Mouse (Mus musculus) midbrain, embryonic 15.5 days (tissue): Measurements from ENCODE around the gene Atp5l. TPM values are rescaled to one million over a fixed set of nuclear protein-coding genes. Genes with fewer than 3 reads are reported as not detected.
A peak's percentile ranks its signal among the peaks of the same experiment; 100 is the strongest.
"Not testable (repeated sequence)": the region's sequence is repeated elsewhere in the genome, so short reads cannot be mapped to it uniquely, and the experiment has no call there.

Experiments
- ATAC-seq: fragments of 200-750 bp; cut with Nextera tagmentation; replicated peaks from 2 replicates; pipeline ENCODE4 v1.8.0; 2017; ENCODE audit warnings: moderate TSS enrichment
- H3K27ac ChIP-seq: fragments of 300-500 bp; sonication (generic); 2 replicates; pipeline ENCODE4 v1.5.1; 2015; ENCODE audit warnings: mild to moderate bottlenecking, inconsistent platforms
- H3K27me3 ChIP-seq: fragments of 300-500 bp; sonication (generic); replicated peaks from 2 replicates; pipeline ENCODE4 v1.6.1; 2015; ENCODE audit warnings: inconsistent platforms
- H3K36me3 ChIP-seq: fragments of 300-500 bp; sonication (generic); replicated peaks from 2 replicates; pipeline ENCODE4 v1.6.1; 2015; ENCODE audit warnings: inconsistent platforms
- H3K4me1 ChIP-seq: fragments of 300-500 bp; sonication (generic); 2 replicates; pipeline ENCODE4 v1.6.1; 2015; ENCODE audit warnings: inconsistent platforms
- H3K4me2 ChIP-seq: fragments of 300-500 bp; sonication (generic); 2 replicates; pipeline ENCODE4 v1.6.1; 2015; ENCODE audit warnings: inconsistent platforms, mild to moderate bottlenecking, moderate library complexity
- H3K4me3 ChIP-seq: fragments of 300-500 bp; sonication (generic); 2 replicates; pipeline ENCODE4 v1.5.1; 2015; ENCODE audit warnings: mild to moderate bottlenecking, inconsistent platforms
- H3K9ac ChIP-seq: fragments of 300-500 bp; sonication (generic); 2 replicates; pipeline ENCODE4 v1.6.1; 2015; ENCODE audit warnings: mild to moderate bottlenecking, inconsistent platforms
- H3K9me3 ChIP-seq: fragments of 300-500 bp; sonication (generic); 2 replicates; pipeline ENCODE4 v1.6.1; 2016; ENCODE audit warnings: inconsistent platforms
- WGBS: fragments of 180-500 bp; shearing (Covaris S2); methylation state at CpG from one replicate; pipeline ENCODE4 v1.1.7; 2015; ENCODE audit warnings: mixed read lengths; 5-methylcytosine and 5-hydroxymethylcytosine counted together
- polyA plus RNA-seq: library from polyadenylated mRNA; unstranded; fragments of >200 nt; fragmentation: Nextera tagmentation; extraction: Ambion mirVana; gene quantifications from 2 replicates; pipeline ENCODE4 v1.2.1, GENCODE M21; 2015

Atp5l gene
- 670 and 687 TPM in 2 replicates for polyA plus RNA-seq

- H3K4me1 ChIP-seq = peaks cover 25% of the 10 kb centered on the region
- under 1% methylated on average over 48 of the region's 48 CpGs for WGBS
- peak within 1 kb of the TSS; percentile 81 for H3K4me2 ChIP-seq
- no peaks in the 10 kb centered on the region for H3K9me3 ChIP-seq
- H3K9ac ChIP-seq = peak within 1 kb of the TSS; percentile 83
- peak within 1 kb of the TSS; percentile 91 for H3K4me3 ChIP-seq
- peak; percentile 90 for ATAC-seq
- no peaks in the 10 kb centered on the region for H3K27me3 ChIP-seq
- no peaks in the 10 kb centered on the region for H3K36me3 ChIP-seq
- peak within 1 kb of the TSS; percentile 97 for H3K27ac ChIP-seq
Observed at GRCm38 (mm10) chr9:44920374-44921122, at the start of gene Atp5l. Gene Atp5l, minus strand, starts transcription at chr9:44920742.

GRCm38 (mm10) chr9:44969450-44969849 is 48.9 kb upstream of the Atp5l start:
- no peak overlapping the region for H3K4me3 ChIP-seq
- ATAC-seq = no peak
- no peaks in the 10 kb centered on the region for H3K36me3 ChIP-seq
- H3K9me3 ChIP-seq = no peaks in the 10 kb centered on the region
- no peak overlapping the region for H3K27ac ChIP-seq
- H3K4me1 ChIP-seq = peaks cover 11% of the 10 kb centered on the region
- 74% methylated on average over 1 of the region's 1 CpGs for WGBS
- no peak overlapping the region for H3K9ac ChIP-seq
- peaks cover 12% of the 10 kb centered on the region for H3K27me3 ChIP-seq
- H3K4me2 ChIP-seq = no peak overlapping the region

- not testable (repeated sequence) for H3K9ac ChIP-seq, H3K27ac ChIP-seq, H3K9me3 ChIP-seq, H3K4me3 ChIP-seq, H3K36me3 ChIP-seq, H3K4me2 ChIP-seq, H3K27me3 ChIP-seq, ATAC-seq
- peaks cover 15% of the 10 kb centered on the region for H3K4me1 ChIP-seq
- WGBS = 88% methylated on average over 5 of the region's 5 CpGs
Observed at GRCm38 (mm10) chr9:44967763-44968162, 47.2 kb upstream of the Atp5l start.

- no peak overlapping the region for H3K4me2 ChIP-seq
- no peak overlapping the region for H3K27ac ChIP-seq
- H3K4me1 ChIP-seq = peaks cover 15% of the 10 kb centered on the region
- no peak overlapping the region for H3K9ac ChIP-seq
- H3K27me3 ChIP-seq = 0 out of 2 replicates have a peak, but pooled peaks cover 6% of the 10 kb centered on the region
- H3K36me3 ChIP-seq = 0 out of 2 replicates have a peak, but pooled peaks cover 2% of the 10 kb centered on the region
- ATAC-seq = no peak
- 27% methylated on average over 3 of the region's 3 CpGs for WGBS
- H3K9me3 ChIP-seq = no peaks in the 10 kb centered on the region
- H3K4me3 ChIP-seq = no peak overlapping the region
Observed at GRCm38 (mm10) chr9:44966815-44967242, 46.3 kb upstream of the Atp5l start.

- peak; percentile 68 for ATAC-seq
Observed at GRCm38 (mm10) chr9:44965833-44966466, 45.4 kb upstream of the Atp5l start.

GRCm38 (mm10) chr9:44965126-44965832 is 44.7 kb upstream of the Atp5l start, which contains the start of gene Ube4a:
Gene Ube4a, minus strand, starts transcription at chr9:44965600.
- peaks cover 7% of the 10 kb centered on the region; the same call in 1 of the 2 replicates for H3K36me3 ChIP-seq
- peak within 1 kb of the TSS; percentile 80 for H3K9ac ChIP-seq
- WGBS = under 1% methylated on average over 39 of the region's 39 CpGs
- peak within 1 kb of the TSS; percentile 80 for H3K27ac ChIP-seq
- H3K27me3 ChIP-seq = 0 out of 2 replicates have a peak, but pooled peaks cover under 1% of the 10 kb centered on the region
- H3K4me1 ChIP-seq = peaks cover 15% of the 10 kb centered on the region
- peak within 1 kb of the TSS; percentile 86 for H3K4me2 ChIP-seq
- H3K9me3 ChIP-seq = no peaks in the 10 kb centered on the region
- H3K4me3 ChIP-seq = peak within 1 kb of the TSS; percentile 93
- ATAC-seq = peak; percentile 94

More at GRCm38 (mm10) chr9:44965833-44966466, 45.4 kb upstream of the Atp5l start:
- Histone ChIP-seq H3K9ac (peak overlapping the region; percentile 51), H3K27ac (peak overlapping the region; percentile 80), H3K36me3 (peaks cover 7% of the 10 kb centered on the region; the same call in 1 of the 2 replicates), H3K4me1 (peaks cover 15% of the 10 kb centered on the region), H3K4me3 (peak overlapping the region; percentile 93), H3K27me3 (0 out of 2 replicates have a peak, but pooled peaks cover 3% of the 10 kb centered on the region), H3K9me3 (no peaks in the 10 kb centered on the region), H3K4me2 (peak overlapping the region; percentile 86)
- WGBS = 13% methylated on average over 10 of the region's 10 CpGs

- Histone ChIP-seq H3K27me3 (no peaks in the 10 kb centered on the region), H3K9ac (no peak overlapping the region), H3K36me3 (peaks cover 69% of the 10 kb centered on the region), H3K4me3 (no peak overlapping the region), H3K4me2 (no peak overlapping the region), H3K27ac (no peak overlapping the region), H3K4me1 (no peaks in the 10 kb centered on the region), H3K9me3 (no peaks in the 10 kb centered on the region)
- no peak for ATAC-seq
- 97% methylated on average over 3 of the region's 3 CpGs for WGBS
Observed at GRCm38 (mm10) chr9:44954432-44954831, 33.9 kb upstream of the Atp5l start.

- no peaks in the 10 kb centered on the region for H3K9me3 ChIP-seq
- WGBS = 92% methylated on average over 5 of the region's 5 CpGs
- no peak overlapping the region for H3K4me3 ChIP-seq
- no peak overlapping the region for H3K4me2 ChIP-seq
- H3K4me1 ChIP-seq = no peaks in the 10 kb centered on the region
- H3K36me3 ChIP-seq = peaks cover 76% of the 10 kb centered on the region
- no peak overlapping the region for H3K27ac ChIP-seq
- H3K27me3 ChIP-seq = no peaks in the 10 kb centered on the region
- ATAC-seq = no peak
- no peak overlapping the region for H3K9ac ChIP-seq
Observed at GRCm38 (mm10) chr9:44947836-44948235, 27.3 kb upstream of the Atp5l start.

- Histone ChIP-seq H3K36me3 (peaks cover 79% of the 10 kb centered on the region), H3K4me1 (no peaks in the 10 kb centered on the region), H3K4me3 (no peak overlapping the region), H3K27ac (no peak overlapping the region), H3K4me2 (no peak overlapping the region), H3K9ac (no peak overlapping the region), H3K27me3 (no peaks in the 10 kb centered on the region), H3K9me3 (no peaks in the 10 kb centered on the region)
- no peak for ATAC-seq
- 95% methylated on average over 7 of the region's 7 CpGs for WGBS
Observed at GRCm38 (mm10) chr9:44946185-44946695, 25.7 kb upstream of the Atp5l start.

- Histone ChIP-seq H3K4me2 (no peak overlapping the region), H3K4me1 (no peaks in the 10 kb centered on the region), H3K4me3 (no peak overlapping the region), H3K36me3 (peaks cover 77% of the 10 kb centered on the region), H3K9me3 (no peaks in the 10 kb centered on the region), H3K27ac (no peak overlapping the region), H3K27me3 (no peaks in the 10 kb centered on the region), H3K9ac (no peak overlapping the region)
- WGBS = 97% methylated on average over 4 of the region's 4 CpGs
- ATAC-seq = no peak
Observed at GRCm38 (mm10) chr9:44942421-44942820, 21.9 kb upstream of the Atp5l start.

GRCm38 (mm10) chr9:44941756-44942155 is 21.2 kb upstream of the Atp5l start:
- Histone ChIP-seq H3K27me3 (no peaks in the 10 kb centered on the region), H3K4me3 (no peak overlapping the region), H3K9me3 (no peaks in the 10 kb centered on the region), H3K27ac (no peak overlapping the region), H3K4me2 (no peak overlapping the region), H3K4me1 (no peaks in the 10 kb centered on the region), H3K36me3 (peaks cover 74% of the 10 kb centered on the region), H3K9ac (no peak overlapping the region)
- 97% methylated on average over 4 of the region's 4 CpGs for WGBS
- no peak for ATAC-seq

- Histone ChIP-seq H3K4me2 (peak overlapping the region; percentile 81), H3K9ac (no peak overlapping the region), H3K4me3 (peak overlapping the region; percentile 91), H3K9me3 (no peaks in the 10 kb centered on the region), H3K36me3 (no peaks in the 10 kb centered on the region), H3K27me3 (no peaks in the 10 kb centered on the region), H3K27ac (peak overlapping the region; percentile 97), H3K4me1 (peaks cover 23% of the 10 kb centered on the region)
- 67% methylated on average over 2 of the region's 2 CpGs for WGBS
- no peak for ATAC-seq
Observed at GRCm38 (mm10) chr9:44921543-44921942, 1.0 kb upstream of the Atp5l start.
